Mouse (Mus musculus) kidney, adult 2 months (tissue): ENCODE results near the gene Stk16. TPM values are rescaled to one million over a fixed set of nuclear protein-coding genes. Genes with fewer than 3 reads are reported as not detected.

Experiments used
- DNase-seq: peaks from one replicate; pipeline ENCODE4 v3.0.0; 2021
- H3K27ac ChIP-seq: fragments of 200-500 bp; 2 replicates; pipeline ENCODE4 v1.5.1; 2012; ENCODE audit warnings: low read depth, low read length, control low read depth, inconsistent platforms; ENCODE audit not compliant: insufficient read depth
- H3K27me3 ChIP-seq: fragments of 200-500 bp; replicated peaks from 2 replicates; pipeline ENCODE4 v1.6.1; 2012; ENCODE audit warnings: mild to moderate bottlenecking, moderate library complexity, low read length, inconsistent platforms; ENCODE audit not compliant: control insufficient read depth, insufficient read depth
- H3K36me3 ChIP-seq: fragments of 200-500 bp; 2 replicates; pipeline ENCODE4 v1.6.1; 2012; ENCODE audit warnings: mild to moderate bottlenecking, moderate library complexity, low read length, inconsistent platforms; ENCODE audit not compliant: control insufficient read depth, insufficient read depth
- H3K4me1 ChIP-seq: fragments of 200-500 bp; 2 replicates; pipeline ENCODE4 v1.6.1; 2011; ENCODE audit warnings: low read length; ENCODE audit not compliant: control insufficient read depth, insufficient read depth
- H3K4me3 ChIP-seq: fragments of 200-500 bp; 2 replicates; pipeline ENCODE4 v1.5.1; 2011; ENCODE audit warnings: mild to moderate bottlenecking, low read depth, low read length, control low read depth; ENCODE audit not compliant: insufficient read depth
- CTCF ChIP-seq: fragments of 200-500 bp; conservative IDR thresholded peaks from 2 replicates; pipeline ENCODE4 v1.5.1; 2011; ENCODE audit warnings: low read depth, mild to moderate bottlenecking, control low read depth, low read length, moderate library complexity, mixed read lengths; ENCODE audit not compliant: insufficient read depth, insufficient read length
- POLR2A ChIP-seq: fragments of 200-500 bp; IDR thresholded peaks from one replicate; pipeline ENCODE4 v1.6.1; 2011; ENCODE audit warnings: low read depth, low read length, control low read depth
- WGBS: fragments of 180-500 bp; shearing (Covaris S2); methylation state at CpG from one replicate; pipeline ENCODE4 v1.1.7; 2018; 5-methylcytosine and 5-hydroxymethylcytosine counted together
- polyA plus RNA-seq: library from polyadenylated mRNA; depleted of rRNA; stranded (reverse); fragments of >200 nt; gene quantifications from 2 replicates; pipeline ENCODE4 v1.2.3, GENCODE M21; 2012

The Stk16 gene
- polyA plus RNA-seq, 1 experiment: 254 TPM

DNA sequence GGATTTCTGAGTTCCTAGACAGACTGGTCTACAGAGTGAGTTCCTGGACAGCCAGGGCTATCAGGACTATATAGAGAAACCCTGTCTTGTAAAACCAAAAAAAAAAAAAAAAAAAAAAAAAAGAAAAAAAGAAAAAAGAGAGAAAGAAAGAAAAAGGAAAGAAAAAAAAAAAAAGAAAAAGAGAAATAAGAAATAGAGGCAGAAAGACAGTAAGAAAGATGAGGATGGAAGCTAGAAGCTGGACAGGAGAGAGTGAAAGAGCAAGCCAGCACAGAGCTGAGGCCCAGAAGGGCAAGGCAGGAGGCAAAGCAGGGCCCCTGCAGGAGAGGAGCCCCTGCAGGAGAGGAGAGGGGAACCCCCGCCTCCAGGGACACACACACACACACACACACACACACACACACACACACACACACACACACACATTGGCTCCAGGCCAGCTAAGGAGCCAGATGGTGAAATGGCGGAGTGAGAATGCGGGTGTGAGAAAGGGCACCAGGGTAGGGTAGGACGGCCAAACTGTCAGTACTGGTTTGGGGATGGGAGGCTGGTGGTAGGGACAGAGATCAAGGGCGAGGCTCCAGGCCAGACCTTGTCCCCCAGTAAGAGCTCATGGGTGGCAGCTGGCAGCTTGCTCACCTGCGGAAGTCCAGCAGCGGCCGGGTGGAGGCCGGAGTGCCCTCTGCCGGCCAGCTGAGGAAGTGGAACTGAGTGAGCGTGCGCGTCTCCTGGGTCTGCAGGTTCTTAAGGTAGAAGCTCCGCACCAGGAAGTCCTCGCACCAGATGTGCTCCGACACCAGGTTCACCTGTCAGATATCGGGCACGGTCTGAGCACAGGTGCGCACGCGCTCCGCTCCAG is 40.7 kb downstream of the Stk16 start:
- WGBS: 4% methylated on average over 22 of the region's 22 CpGs
- Histone ChIP-seq H3K4me1 (no peaks in the 10 kb centered on the region), H3K36me3 (no peaks in the 10 kb centered on the region), H3K4me3 (peak overlapping the region; percentile 36), H3K27ac (no peak overlapping the region), H3K27me3 (no peaks in the 10 kb centered on the region)
- TF ChIP-seq CTCF (peak; percentile 82), POLR2A (no peak)
- DNase-seq: peak; percentile 94

GRCm38 (mm10) chr1:75252308-75252707 is 41.7 kb downstream of the Stk16 start:
- TF ChIP-seq CTCF: no peak
- no peak for TF ChIP-seq POLR2A
- H3K27ac ChIP-seq: no peak overlapping the region
- H3K4me3 ChIP-seq: no peak overlapping the region
- no peaks in the 10 kb centered on the region for H3K4me1 ChIP-seq
- WGBS: 72% methylated on average over 13 of the region's 13 CpGs
- H3K27me3 ChIP-seq: no peaks in the 10 kb centered on the region
- no peak for DNase-seq
- H3K36me3 ChIP-seq: no peaks in the 10 kb centered on the region

DNA sequence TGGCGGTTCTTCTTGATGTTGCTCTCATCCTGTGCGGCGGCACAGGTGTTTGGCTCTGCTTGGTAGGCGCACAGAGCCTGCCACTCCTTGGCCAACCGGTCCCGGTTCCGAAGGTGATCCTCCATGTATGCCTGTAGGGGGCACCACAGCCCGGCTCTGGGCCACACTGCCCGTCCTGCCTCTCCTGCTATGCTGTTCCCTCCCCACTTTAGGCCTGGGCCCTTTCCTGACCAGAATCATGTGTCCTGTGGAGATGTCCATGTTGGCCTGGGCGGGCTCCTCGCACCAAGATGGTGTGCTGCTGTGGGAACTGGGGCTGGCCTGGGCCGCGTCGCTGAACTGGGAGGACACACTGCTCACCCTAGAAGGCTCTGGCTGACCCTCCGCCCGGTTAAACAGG is 42.4 kb downstream of the Stk16 start:
- no peak overlapping the region for H3K27ac ChIP-seq
- no peak for DNase-seq
- H3K36me3 ChIP-seq: no peaks in the 10 kb centered on the region
- H3K4me1 ChIP-seq: no peaks in the 10 kb centered on the region
- H3K4me3 ChIP-seq: no peak overlapping the region
- WGBS: 81% methylated on average over 16 of the region's 16 CpGs
- no peaks in the 10 kb centered on the region for H3K27me3 ChIP-seq
- TF ChIP-seq POLR2A (no peak), CTCF (no peak)

DNA sequence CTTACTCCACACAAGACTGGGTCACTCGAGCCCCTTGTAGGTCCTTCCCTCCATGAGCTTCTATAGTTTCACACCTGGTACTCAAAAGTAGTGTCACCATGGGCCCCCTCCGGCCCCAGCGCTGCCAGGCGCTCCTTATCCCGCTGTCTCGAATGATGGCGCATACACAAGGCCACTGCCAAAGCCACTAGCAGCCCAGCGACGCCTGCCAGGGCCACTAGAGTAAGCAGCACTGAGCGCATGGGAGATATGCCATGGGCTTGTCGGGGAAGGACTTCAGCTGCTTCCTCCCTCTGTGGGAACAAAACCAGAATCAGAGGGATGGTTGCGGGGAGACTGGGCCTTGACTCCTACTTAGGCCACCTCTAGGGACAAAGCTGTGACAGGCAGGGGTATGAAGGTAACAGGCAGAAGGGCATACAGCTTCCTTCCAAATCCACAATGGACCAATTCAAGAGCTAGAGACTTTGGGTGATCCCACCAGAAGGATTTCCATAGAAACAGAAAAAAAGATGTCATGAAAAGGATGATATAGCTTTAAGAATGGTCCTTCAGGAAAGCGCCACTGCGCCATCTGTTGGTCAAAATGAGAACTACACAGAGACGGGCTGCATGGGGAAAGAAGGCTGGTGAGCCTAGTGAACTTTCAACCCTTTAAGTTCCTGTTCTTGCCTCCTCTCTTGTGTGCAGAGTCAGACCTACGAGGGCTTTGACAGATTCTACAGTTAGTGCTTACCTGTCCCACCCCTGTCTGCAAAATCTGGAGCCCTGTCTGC is 43.4 kb downstream of the Stk16 start:
- no peak overlapping the region for H3K4me3 ChIP-seq
- TF ChIP-seq CTCF (peak; percentile 82), POLR2A (no peak)
- 64% methylated on average over 16 of the region's 16 CpGs for WGBS
- no peaks in the 10 kb centered on the region for H3K36me3 ChIP-seq
- H3K4me1 ChIP-seq: no peaks in the 10 kb centered on the region
- H3K27me3 ChIP-seq: no peaks in the 10 kb centered on the region
- peak; percentile 77 for DNase-seq
- no peak overlapping the region for H3K27ac ChIP-seq

GRCm38 (mm10) chr1:75254625-75255013 is 44.0 kb downstream of the Stk16 start:
- WGBS: 77% methylated on average over 8 of the region's 8 CpGs
- Histone ChIP-seq H3K4me1 (no peaks in the 10 kb centered on the region), H3K27me3 (no peaks in the 10 kb centered on the region), H3K27ac (no peak overlapping the region), H3K36me3 (no peaks in the 10 kb centered on the region), H3K4me3 (no peak overlapping the region)
- DNase-seq: no peak
- TF ChIP-seq POLR2A: no peak
- no peak for TF ChIP-seq CTCF

DNA sequence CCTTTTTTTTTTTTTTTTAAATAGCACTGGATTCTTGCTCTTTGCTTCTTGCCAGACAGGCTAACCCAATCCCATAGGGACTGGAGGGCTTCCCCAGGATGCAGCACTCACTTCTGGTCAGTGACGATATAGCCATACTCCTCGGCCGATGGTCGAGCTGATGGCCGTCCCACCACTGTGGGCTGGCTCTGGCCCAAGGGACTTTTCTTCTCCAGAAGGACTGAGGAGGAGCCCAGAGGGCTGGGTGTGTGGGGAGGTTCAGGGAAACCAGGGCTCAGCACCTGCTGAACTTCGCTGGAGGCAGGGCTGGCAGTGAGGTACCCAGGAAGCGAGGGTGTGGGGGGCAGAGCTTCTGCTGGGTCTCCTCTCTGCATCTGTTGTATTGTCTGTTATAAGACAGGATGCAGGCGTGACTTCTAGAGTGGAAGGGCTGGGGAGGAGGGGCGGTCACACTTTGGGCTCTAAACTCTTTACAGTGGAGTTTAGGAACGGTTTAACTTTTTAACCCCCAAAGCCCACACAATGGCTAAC is 44.9 kb downstream of the Stk16 start:
- no peak overlapping the region for H3K4me3 ChIP-seq
- WGBS: 55% methylated on average over 10 of the region's 10 CpGs
- no peaks in the 10 kb centered on the region for H3K4me1 ChIP-seq
- no peak for DNase-seq
- no peaks in the 10 kb centered on the region for H3K36me3 ChIP-seq
- no peaks in the 10 kb centered on the region for H3K27me3 ChIP-seq
- no peak overlapping the region for H3K27ac ChIP-seq
- no peak for TF ChIP-seq POLR2A
- no peak for TF ChIP-seq CTCF

- no peak overlapping the region for H3K4me3 ChIP-seq
- no peaks in the 10 kb centered on the region for H3K4me1 ChIP-seq
- no peak for DNase-seq
- no peak for TF ChIP-seq CTCF
- no peak for TF ChIP-seq POLR2A
- H3K36me3 ChIP-seq: no peaks in the 10 kb centered on the region
- 0 out of 2 replicates have a peak, but pooled peaks cover 4% of the 10 kb centered on the region for H3K27me3 ChIP-seq
- no peak overlapping the region for H3K27ac ChIP-seq
Observed at GRCm38 (mm10) chr1:75261278-75261677, 50.6 kb downstream of the Stk16 start.
